Mouse (Mus musculus): ENCODE measurements around the gene Mrpl52.

Mrpl52 gene

DNA sequence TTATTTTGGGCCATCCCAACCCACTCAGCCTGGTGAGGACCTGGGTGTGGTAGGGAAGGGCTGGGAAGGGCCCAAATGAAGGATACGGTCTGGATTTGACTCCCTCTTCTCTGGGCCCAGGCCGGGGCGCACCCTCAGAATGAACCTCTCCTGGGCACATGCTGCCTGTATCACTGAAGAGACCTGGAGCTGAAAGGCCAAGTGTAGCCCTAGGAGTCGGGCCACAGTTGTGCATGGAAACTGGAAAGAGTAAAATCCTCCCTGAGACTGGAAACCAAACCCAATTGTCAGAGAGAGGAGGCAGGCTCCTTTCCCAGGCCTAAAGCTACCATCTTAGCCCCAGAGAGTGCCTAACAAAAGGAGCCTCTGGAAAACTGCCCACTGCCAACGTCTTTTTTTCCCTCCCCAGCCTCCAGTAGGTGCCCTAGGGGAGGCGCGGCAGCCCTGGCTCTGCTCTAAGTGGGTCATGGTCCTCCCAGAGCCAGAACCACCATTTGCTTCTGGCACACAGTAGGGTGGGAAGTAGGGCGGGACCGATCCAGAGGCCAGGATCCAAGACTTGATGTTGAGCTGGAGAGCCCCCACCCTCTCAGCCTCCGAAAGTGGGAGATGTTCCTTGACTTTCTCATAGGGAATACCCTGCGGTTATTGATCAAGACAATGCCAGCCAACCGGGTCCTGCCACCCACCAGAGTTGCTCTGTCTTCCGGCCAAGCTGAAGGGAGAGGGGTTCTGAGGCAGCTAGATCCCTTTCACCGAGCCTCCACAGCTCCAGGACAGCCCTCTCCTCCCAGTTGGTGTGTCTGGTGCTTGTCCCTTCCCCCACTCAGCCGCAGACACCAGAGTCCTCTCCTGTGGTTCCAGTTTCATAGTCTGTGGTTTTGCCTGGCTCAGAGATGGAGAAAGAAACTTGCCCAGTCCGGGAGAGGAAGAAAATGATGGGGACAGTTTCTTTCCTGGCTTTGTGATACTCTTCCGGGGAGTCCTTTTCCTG lies 6.4 kb downstream of the Mrpl52 start:
- DNase-seq (ENCODE audit: low read depth, low spot score), result no peak

DNA sequence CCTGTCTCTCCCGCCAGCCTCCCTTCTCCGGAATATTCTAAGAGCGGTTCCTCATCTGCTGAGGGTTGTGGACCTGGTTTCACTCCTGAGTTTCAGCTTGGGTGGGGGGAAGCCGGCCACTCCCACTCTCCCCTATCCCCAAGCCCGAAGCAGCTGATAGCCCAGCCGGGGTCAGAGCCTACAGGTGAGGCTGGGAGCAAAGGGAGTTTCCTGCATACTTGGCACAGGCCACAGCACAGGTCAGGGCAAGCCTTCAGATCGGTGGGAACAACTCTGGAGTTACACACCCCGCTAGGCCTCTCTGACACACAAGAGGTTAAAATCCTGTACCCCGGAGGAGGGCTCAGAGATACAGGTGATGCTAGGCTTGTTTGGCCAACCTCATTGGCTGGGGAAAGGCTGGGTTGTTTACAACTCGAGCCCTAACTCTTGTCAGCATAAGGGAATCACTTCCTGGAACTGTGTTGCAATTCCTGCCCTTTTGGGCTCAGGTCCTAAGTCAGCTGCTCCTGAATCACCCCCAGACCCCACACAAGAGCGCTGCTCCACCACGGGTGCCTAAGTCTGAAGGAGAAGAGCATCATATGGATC lies 7.3 kb downstream of the Mrpl52 start:
- no peak for DNase-seq (ENCODE audit: low read depth, low spot score)

DNA sequence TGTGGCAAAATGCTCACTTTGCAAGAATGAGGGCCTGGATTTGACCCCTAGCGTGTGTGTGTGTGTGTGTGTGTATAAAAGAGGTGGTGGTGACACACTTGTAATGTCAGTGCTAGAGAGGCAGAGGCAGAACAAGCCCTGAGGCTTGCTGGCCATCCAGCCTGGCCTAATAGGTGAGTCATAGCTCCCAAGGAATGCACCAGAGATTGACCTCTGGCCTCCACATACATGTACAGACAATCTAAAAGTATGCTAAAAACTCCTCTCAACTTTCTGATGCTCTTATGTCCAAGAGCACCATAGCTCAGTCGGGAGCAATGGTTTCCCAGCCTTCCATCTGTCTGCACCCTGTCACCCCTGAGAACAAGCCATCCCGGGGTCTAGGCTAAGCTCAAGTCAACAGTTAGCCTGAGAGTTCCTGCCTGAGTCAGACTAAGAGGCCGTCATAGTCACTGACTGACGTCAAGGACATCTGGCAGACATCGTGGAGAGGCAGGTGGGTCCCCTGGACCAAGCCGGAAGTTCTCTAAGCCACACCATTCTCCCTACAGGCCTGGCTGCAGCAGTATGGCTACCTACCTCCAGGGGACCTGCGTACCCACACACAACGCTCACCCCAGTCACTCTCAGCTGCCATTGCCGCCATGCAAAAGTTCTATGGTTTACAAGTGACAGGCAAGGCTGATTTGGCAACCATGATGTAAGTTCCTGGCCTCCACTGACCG lies 8.6 kb downstream of the Mrpl52 start:
- DNase-seq (ENCODE audit: low read depth, low spot score), result no peak

DNA sequence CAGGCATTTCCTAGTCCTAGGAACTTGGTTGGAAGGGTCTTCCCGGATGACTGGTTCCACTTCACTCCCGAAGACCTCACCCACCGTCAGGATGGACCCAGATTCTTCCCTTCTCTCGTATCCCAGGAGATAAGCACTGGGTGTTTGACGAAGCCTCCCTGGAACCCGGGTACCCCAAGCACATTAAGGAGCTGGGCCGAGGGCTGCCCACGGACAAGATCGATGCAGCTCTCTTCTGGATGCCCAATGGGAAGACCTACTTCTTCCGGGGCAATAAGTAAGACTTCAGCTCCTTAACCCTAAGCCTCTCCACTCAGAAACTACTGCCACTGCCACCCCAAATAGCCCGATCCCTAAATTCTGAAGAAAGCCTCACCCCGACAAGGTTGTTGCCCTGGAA lies 12.4 kb downstream of the Mrpl52 start:
- DNase-seq (ENCODE audit: low read depth, low spot score), result no peak

DNA sequence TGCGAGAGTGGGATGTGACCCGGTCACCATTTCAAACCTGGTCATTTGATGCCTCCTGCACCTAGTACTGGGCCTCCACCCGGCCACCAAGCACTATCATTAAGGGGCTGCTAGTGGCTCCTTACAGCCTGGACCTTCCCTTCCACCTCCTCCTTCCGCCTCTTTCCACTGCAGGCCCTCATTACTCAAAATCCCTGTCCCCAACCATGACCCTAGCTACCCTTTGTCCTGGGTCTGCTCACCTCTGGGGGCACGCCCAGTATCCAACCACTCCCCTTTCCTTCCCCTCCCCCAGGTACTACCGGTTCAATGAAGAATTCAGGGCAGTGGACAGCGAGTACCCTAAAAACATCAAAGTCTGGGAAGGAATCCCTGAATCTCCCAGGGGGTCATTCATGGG lies 12.9 kb downstream of the Mrpl52 start:
- DNase-seq (ENCODE audit: low read depth, low spot score), result no peak

DNA sequence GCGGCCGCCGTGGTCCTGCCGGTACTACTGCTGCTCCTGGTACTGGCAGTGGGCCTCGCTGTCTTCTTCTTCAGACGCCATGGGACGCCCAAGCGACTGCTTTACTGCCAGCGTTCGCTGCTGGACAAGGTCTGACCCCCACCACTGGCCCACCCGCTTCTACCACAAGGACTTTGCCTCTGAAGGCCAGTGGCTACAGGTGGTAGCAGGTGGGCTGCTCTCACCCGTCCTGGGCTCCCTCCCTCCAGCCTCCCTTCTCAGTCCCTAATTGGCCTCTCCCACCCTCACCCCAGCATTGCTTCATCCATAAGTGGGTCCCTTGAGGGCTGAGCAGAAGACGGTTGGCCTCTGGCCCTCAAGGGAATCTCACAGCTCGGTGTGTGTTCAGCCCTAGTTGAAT lies 13.8 kb downstream of the Mrpl52 start:
- no peak for DNase-seq (ENCODE audit: low read depth, low spot score)

DNA sequence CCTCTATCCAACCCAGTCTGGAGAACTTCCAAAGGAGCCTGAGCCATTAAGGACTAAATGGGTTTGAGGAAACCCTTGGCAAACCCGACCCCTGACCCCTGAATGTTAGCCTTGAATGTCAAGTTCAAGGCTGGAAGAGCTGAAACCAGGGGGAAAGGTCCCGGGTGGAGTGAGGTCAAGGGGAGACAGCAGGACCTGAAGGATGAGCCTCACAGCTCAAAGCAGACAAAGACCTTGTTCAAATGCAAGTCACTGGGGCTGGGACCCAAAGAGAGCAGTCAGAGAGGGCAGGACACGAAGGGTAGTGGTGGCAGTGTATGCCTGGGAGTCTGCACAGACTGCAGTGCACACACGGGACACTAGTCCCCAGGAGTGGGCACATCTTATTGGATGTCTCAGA lies 14.7 kb downstream of the Mrpl52 start:
- no peak for DNase-seq (ENCODE audit: low read depth, low spot score)

DNA sequence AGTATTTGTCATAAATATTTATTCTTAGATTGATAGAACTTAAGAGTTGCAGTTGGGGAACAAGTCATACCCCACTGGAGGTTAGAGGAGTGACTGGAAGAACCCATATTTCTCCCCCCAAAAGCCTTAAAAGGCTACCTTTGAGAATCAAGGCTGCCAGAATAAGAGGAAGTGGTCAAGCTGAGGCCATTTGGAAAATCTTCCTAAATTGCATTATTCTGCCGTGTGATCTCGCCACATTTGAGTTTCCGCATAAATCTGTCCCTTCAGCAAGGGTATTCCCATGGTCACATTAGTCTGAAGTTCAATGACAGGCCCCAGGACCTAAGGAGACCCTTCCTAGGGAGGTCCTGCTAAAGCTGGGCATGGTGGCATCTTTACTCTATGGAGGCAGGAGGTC lies 15.8 kb downstream of the Mrpl52 start:
- DNase-seq (ENCODE audit: low read depth, low spot score), result no peak

DNA sequence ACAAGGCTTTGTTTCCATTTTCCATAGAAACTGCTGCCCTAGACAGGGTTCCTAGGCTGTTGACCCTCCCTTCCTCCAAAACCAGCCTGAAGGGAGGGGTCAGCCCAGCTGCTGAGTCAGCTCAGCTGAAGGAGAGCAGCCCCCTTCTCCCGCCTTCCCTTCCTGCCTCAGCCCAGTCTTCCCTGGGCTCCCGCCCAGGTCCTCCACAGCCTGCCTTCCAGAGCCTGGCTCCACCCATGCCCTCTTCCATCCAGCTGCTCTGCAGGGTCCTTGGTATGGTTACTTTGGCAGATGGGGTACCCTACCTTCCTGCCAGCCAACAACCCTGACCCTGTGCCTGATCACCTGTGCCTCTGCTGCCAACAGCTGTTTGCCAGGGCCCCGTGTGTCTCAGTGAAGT lies 16.5 kb downstream of the Mrpl52 start:
- DNase-seq (ENCODE audit: low read depth, low spot score), result no peak

DNA sequence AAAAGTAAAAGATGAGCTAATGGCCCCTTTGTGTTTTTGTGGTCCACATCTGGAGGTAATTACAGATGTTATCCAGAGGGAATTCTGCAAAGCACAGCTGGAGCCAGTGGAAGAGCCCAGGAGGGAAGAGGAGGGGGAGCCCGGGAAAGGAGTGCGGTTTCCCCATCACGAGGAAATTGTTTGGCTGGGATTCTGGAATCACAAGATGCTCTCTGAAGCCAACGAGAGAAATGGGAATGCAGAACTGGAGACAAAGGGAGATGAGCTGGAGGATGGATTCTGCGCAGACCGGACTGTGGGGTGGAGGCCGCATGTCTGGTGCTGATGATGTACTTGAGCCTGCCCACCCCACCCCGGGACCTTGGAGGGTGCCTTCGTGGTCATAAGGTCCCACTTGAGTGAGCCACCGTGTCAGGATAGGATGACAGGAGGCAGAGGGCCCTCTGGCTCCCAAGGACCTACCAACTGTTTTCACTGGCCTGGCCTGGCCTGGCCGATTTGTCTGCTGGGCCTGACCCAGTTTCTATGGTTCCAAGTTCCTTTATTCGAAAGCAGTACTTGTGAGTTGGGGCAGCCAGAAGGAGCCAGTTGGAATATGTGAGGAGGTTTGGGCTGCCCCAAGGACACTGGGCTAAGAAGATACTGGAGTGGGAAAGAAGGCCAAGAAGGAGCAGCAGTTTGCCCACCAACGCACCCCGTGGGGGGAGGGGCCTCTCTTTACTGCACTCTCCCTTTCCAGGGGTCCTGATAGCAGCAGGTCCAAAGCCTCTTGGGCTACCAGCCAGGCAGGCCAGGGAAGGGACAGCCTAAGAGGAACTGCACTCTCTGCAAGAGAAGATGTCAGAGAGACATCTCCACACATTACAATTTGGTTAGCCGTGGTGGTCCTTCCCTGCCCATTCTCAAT lies 17.3 kb downstream of the Mrpl52 start:
- no peak for DNase-seq (ENCODE audit: low read depth, low spot score)

DNA sequence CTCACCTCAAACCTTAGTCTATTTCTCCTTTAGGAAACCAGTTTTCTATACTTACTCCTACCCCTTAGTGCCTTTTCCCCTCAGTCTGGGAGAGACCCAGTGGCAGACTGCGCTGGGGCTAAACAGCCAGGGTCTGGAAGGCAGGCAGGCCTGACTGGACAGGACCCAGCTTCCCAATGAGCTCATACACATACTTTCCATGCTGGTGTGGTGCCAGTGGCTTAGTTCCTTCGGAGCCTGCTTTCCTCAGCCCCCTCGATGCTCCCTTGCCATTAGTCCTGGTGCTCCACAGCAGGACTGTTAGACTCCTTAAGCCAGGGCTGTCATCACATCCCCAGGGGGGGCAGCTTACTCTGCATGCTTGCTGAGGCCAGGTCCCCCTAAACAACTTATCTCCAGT lies 18.8 kb downstream of the Mrpl52 start:
- no peak for DNase-seq (ENCODE audit: low read depth, low spot score)

DNA sequence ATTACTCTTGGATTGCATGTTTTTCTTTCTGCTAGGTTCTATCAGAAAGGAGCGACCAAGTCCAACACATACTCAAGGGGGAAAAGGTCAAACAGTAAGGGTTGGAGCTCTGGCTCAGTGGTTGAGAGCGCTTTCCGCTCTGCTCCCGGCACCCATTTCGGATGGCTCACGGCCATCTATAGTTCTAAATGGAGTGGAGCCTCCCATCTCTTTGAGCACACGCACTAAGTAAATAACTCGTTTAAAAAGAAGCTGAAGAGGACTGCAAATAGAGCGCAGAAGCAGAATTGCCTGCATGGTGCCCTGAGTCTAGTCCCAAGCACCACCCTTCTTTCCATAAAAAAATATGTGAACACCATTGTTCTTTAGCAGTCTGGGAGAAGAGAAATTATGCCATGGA lies 26.9 kb downstream of the Mrpl52 start:
- no peak for DNase-seq (ENCODE audit: low read depth, low spot score)

DNA sequence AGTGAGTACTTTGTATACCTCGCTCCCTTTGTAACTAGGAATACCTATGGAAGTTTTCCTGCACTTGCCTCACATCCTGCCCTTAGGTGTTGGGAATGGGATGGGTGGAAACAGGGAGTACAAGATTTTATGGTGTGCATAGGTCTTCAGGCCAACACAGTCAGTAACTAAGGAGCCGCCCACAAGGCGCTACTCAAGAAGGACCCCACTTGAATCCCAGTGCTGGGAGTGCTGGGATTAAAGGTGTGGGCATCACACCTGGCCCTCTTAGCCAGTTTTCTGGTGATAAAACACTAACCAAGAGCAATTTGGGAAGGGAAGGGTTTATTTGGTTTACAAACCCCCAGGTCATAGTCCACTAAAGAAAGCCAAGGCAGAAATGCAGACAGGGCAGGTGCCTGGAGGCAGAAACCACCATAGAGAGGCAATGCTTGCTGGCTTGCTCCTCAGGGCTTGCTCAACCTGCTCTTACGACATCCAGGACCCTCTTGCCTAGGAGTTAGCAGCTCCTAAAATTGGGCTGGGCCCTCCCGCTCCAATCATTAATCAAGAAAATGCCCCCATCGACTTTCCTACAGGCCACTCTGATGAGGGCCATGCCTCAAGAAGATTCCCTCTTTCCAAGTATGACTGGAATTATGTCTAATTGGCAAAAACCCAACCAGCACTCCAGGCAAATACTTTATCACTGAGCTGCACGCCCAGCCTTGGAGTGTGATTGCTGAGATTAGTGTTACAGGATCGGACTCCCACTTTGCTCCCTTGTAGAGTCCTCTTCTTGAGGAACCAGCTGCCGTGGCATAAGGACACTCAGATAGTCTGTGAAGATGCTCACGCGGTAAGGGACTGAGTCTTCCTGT lies 28.2 kb downstream of the Mrpl52 start:
- no peak for DNase-seq (ENCODE audit: low read depth, low spot score)

DNA sequence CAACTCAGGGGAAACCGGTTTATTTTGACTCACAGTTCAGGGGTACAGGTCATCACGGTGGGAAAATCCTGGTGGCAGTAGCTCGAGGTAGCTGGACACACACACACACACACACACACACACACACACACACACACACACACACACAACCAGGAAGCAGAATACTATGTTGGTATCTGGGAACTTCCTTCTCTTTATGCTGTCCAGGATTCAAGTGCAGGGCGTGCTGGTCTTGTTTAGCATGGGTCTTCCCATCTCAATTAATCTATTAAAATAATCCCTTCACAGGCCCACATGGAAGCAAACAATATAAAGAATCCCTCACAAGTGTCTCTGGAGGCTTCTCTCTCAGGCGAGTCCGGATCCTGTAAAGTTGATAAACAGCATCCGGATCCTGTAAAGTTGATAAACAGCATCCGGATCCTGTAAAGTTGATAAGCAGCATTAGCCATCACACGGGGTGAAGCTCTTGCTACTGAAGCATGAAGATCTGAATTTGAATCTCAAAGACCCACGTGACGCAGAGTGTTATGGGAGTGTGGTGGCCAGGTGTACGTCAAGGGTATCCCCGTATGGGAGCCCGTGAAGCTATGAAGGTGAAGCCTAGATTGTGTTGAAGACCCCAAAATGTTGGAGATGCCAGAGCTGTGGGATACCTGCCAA lies 31.3 kb downstream of the Mrpl52 start:
- no peak for DNase-seq (ENCODE audit: low read depth, low spot score)

DNA sequence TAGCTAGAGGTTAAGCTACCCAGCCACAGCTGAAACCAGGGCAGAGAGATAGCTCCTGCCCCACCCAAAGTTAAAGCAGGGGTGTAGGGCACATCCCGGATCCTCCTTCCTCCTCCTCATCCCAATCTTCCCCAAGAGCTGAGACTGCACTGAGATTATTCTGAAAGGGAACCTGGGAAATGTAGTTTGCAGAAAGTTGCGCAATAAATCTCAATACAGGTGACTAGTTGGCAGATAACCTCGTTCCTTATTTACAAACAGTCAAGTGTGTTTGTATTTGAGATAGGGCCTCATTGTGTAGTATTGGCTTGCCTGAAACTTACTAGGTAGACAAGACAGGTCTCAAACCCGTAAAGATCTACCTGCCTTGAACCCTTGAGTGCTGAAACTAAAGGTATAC lies 35.4 kb downstream of the Mrpl52 start:
- no peak for DNase-seq (ENCODE audit: low read depth, low spot score)

DNA sequence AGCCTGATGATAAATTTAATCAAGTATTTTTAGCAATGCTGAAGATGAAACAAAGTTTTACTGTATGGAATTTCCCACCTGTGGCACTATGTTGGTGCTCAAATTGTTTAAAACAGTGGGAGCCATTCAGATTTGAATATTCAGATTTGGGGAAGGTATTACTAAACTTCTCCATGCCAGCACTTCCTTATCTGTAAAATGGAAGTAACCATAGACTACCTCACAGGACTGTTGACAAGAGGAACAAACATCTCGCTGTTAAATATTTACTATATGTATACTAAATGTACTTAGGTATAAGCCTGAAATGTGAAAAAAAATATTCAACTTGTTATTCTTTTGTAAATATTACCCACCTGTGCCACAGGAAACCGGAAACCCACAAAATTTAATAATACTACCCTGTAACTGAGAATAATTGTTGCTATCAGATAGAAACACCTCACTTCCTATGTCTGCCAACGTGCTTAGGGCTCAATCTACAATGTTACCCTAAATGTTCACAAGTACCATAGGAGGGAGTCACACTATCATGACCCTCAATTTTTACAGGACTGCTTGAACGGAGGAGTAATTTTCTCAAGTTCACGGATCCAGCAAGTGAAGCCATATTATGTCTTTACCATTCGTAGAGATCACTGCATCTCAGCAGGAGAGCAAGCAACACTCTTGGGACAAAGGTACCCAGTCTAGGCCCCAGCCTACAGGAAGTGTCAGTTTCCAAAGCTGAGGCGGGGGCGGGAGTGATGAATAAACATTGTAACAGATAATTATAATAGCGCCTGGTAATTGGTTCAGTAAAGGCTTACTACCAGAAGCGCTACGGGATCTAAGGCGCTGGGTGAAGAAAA lies 36.6 kb downstream of the Mrpl52 start:
- no peak for DNase-seq (ENCODE audit: low read depth, low spot score)

DNA sequence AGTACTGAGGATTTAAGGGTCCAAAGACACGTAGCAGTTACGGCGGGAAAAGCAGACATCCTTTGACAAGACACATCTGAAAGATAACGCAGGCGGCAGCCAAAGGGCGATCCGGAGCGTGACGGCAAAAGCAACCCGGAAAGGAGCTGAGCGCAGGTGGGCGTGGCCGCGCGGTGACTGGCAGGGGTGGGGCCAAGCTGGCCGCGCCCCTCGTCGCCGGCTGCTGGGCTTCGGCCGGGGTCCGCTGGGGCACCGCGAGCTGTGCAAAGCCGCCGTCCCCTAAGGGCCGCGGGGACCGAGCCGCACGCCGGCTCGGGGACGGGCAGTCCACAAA lies 37.2 kb downstream of the Mrpl52 start, which contains the start of gene Lrp10:
Lrp10 (plus strand) TSS at position 179 of the 334 bp plus-strand sequence.
- no peak for DNase-seq (ENCODE audit: low read depth, low spot score)

DNA sequence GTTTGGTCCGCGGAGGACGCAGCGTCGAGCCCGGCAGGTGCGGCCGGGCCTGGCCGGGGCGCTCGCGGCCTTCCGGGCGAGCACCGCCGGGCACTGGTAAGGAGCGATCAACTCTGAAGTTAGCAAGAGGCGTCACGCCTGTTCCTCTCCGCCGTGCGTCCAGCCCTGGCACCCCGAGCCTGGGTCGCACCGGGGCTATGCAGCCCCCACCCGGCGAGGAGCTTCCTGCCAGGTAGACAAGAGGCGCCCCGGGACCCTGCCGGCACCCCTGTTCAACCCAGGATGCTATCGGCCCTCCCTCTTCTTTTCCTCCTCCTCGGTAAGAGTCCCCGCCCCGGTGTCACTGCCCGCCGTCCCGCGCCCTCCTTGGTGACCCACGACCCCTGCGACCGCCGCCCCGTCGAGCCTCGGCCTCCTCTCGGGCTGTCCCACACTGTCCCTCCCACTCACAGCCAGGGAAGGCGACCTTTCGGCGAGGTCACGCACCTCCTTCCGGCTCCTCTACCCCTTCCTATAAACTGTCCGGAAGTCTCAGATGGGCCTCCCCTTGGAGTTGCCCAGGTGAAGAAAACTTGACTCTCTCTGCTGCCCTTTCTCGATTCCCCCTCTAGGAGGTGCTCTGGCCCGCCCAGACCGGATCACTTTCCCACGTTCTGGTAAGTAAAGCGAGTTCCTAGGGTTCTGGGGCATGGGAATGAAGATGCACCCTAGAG lies 37.7 kb downstream of the Mrpl52 start:
- DNase-seq (ENCODE audit: low read depth, low spot score), result no peak

Data from telencephalon, adult 2 months (tissue).